Mouse (Mus musculus) hindbrain, postnatal 0 days (tissue): ENCODE results near the gene Hsd17b1. TPM values are rescaled to one million over a fixed set of nuclear protein-coding genes. Genes with fewer than 3 reads are reported as not detected.

Experiments used
- ATAC-seq: fragments of 200-750 bp; cut with Nextera tagmentation; 2 replicates; pipeline ENCODE4 v1.8.0; 2017; ENCODE audit warnings: mild to moderate bottlenecking, moderate TSS enrichment, moderate library complexity
- DNase-seq: peaks from one replicate; pipeline ENCODE4 v3.0.0-alpha.2; 2015; ENCODE audit warnings: low spot score
- H3K27ac ChIP-seq: fragments of 300-500 bp; sonication (generic); 2 replicates; pipeline ENCODE4 v1.5.1; 2014; ENCODE audit warnings: mild to moderate bottlenecking
- H3K27me3 ChIP-seq: fragments of 300-500 bp; sonication (generic); 2 replicates; pipeline ENCODE4 v1.6.1; 2014; ENCODE audit warnings: low read length, mixed read lengths; ENCODE audit not compliant: insufficient read depth
- H3K36me3 ChIP-seq: fragments of 300-500 bp; sonication (generic); 2 replicates; pipeline ENCODE4 v1.6.1; 2014; ENCODE audit warnings: low read length, mixed read lengths; ENCODE audit not compliant: insufficient read depth
- H3K4me1 ChIP-seq: fragments of 300-500 bp; sonication (generic); 2 replicates; pipeline ENCODE4 v1.6.1; 2014; ENCODE audit warnings: antibody characterized with exemption, low read length, mixed read lengths; ENCODE audit not compliant: insufficient read depth
- H3K4me2 ChIP-seq: fragments of 300-500 bp; sonication (generic); 2 replicates; pipeline ENCODE4 v1.6.1; 2014; ENCODE audit warnings: low read depth, mild to moderate bottlenecking, low read length, moderate library complexity, mixed read lengths
- H3K4me3 ChIP-seq: fragments of 300-500 bp; sonication (generic); 2 replicates; pipeline ENCODE4 v1.5.1; 2014; ENCODE audit warnings: low read length
- H3K9ac ChIP-seq: fragments of 300-500 bp; sonication (generic); replicated peaks from 2 replicates; pipeline ENCODE4 v1.6.1; 2014; ENCODE audit warnings: mild to moderate bottlenecking, low read length, moderate library complexity, mixed read lengths
- H3K9me3 ChIP-seq: fragments of 300-500 bp; sonication (generic); 2 replicates; pipeline ENCODE4 v1.6.1; 2016; ENCODE audit warnings: low read length, mixed read lengths
- CTCF ChIP-seq: IDR thresholded peaks from 2 replicates; pipeline ENCODE4 v1.5.1; 2016; ENCODE audit warnings: antibody characterized with exemption, control low read depth, low read depth
- WGBS: fragments of 180-500 bp; shearing (Covaris S2); extraction: QIAGEN DNeasy Blood & Tissue Kit; methylation state at CpG from one replicate; pipeline ENCODE4 v1.1.7; 2014; 5-methylcytosine and 5-hydroxymethylcytosine counted together
- polyA plus RNA-seq: library from polyadenylated mRNA; unstranded; fragments of >200 nt; fragmentation: Nextera tagmentation; extraction: Ambion mirVana; gene quantifications from 2 replicates; pipeline ENCODE4 v1.2.1, GENCODE M21; 2015
- total RNA-seq: library from RNA; depleted of rRNA; stranded (reverse); fragments of >200 nt; gene quantifications from 2 replicates; pipeline ENCODE4 v1.2.3, GENCODE M21; 2014

The Hsd17b1 gene
- total and polyA plus RNA-seq, 2 experiments from 2014 or later = 0.16 TPM; not detected in 1

GRCm38 (mm10) chr11:101034614-101035327, 43.4 kb upstream of the Hsd17b1 start:
- Histone ChIP-seq H3K9me3 (no peaks in the 10 kb centered on the region), H3K4me3 (no peak overlapping the region), H3K27ac (no peak overlapping the region), H3K4me1 (no peaks in the 10 kb centered on the region), H3K36me3 (peaks cover 75% of the 10 kb centered on the region), H3K4me2 (no peak overlapping the region), H3K9ac (no peak overlapping the region), H3K27me3 (no peaks in the 10 kb centered on the region)
- 80% methylated on average over 8 of the region's 8 CpGs for WGBS
- no peak for TF ChIP-seq CTCF
- no peak for DNase-seq
- ATAC-seq = no peak

- no peaks in the 10 kb centered on the region for H3K27me3 ChIP-seq
- no peak overlapping the region for H3K9ac ChIP-seq
- ATAC-seq = no peak
- TF ChIP-seq CTCF = no peak
- H3K4me2 ChIP-seq = no peak overlapping the region
- H3K4me1 ChIP-seq = no peaks in the 10 kb centered on the region
- no peak overlapping the region for H3K4me3 ChIP-seq
- H3K27ac ChIP-seq = no peak overlapping the region
- H3K9me3 ChIP-seq = no peaks in the 10 kb centered on the region
- no peak for DNase-seq
- peaks cover 75% of the 10 kb centered on the region for H3K36me3 ChIP-seq
- WGBS = 79% methylated on average over 4 of the region's 4 CpGs
These were observed 42.9 kb upstream of the Hsd17b1 start for GRCm38 (mm10) chr11:101035328-101035695.

GRCm38 (mm10) chr11:101037795-101038194, 40.4 kb upstream of the Hsd17b1 start:
- H3K27me3 ChIP-seq = no peaks in the 10 kb centered on the region
- 59% methylated on average over 10 of the region's 10 CpGs for WGBS
- H3K9ac ChIP-seq = no peak overlapping the region
- no peak overlapping the region for H3K4me3 ChIP-seq
- H3K36me3 ChIP-seq = peaks cover 77% of the 10 kb centered on the region
- no peak overlapping the region for H3K4me2 ChIP-seq
- no peaks in the 10 kb centered on the region for H3K4me1 ChIP-seq
- no peak for ATAC-seq
- no peaks in the 10 kb centered on the region for H3K9me3 ChIP-seq
- H3K27ac ChIP-seq = no peak overlapping the region
- DNase-seq = no peak
- TF ChIP-seq CTCF = no peak

GRCm38 (mm10) chr11:101045826-101046225, 32.4 kb upstream of the Hsd17b1 start:
- Histone ChIP-seq H3K9ac (no peak overlapping the region), H3K4me2 (no peak overlapping the region), H3K36me3 (peaks cover 90% of the 10 kb centered on the region), H3K27ac (no peak overlapping the region), H3K9me3 (no peaks in the 10 kb centered on the region), H3K27me3 (no peaks in the 10 kb centered on the region), H3K4me1 (no peaks in the 10 kb centered on the region), H3K4me3 (no peak overlapping the region)
- 92% methylated on average over 4 of the region's 4 CpGs for WGBS
- DNase-seq = no peak
- ATAC-seq = no peak
- no peak for TF ChIP-seq CTCF

- ATAC-seq (no peak), DNase-seq (no peak)
- no peak for TF ChIP-seq CTCF
- no peak overlapping the region for H3K27ac ChIP-seq
- H3K4me1 ChIP-seq = no peaks in the 10 kb centered on the region
- no peak overlapping the region for H3K9ac ChIP-seq
- H3K27me3 ChIP-seq = no peaks in the 10 kb centered on the region
- no peak overlapping the region for H3K4me2 ChIP-seq
- H3K36me3 ChIP-seq = peaks cover 88% of the 10 kb centered on the region
- no peaks in the 10 kb centered on the region for H3K9me3 ChIP-seq
- 63% methylated on average over 9 of the region's 9 CpGs for WGBS
- H3K4me3 ChIP-seq = no peak overlapping the region
These were observed 31.8 kb upstream of the Hsd17b1 start for GRCm38 (mm10) chr11:101046440-101046839.

- no peak for ATAC-seq
- no peaks in the 10 kb centered on the region for H3K4me1 ChIP-seq
- H3K4me3 ChIP-seq = no peak overlapping the region
- DNase-seq = no peak
- H3K27ac ChIP-seq = no peak overlapping the region
- no peaks in the 10 kb centered on the region for H3K27me3 ChIP-seq
- no peak overlapping the region for H3K4me2 ChIP-seq
- H3K9me3 ChIP-seq = no peaks in the 10 kb centered on the region
- peaks cover 85% of the 10 kb centered on the region for H3K36me3 ChIP-seq
- WGBS = 77% methylated on average over 3 of the region's 3 CpGs
- no peak for TF ChIP-seq CTCF
- H3K9ac ChIP-seq = no peak overlapping the region
These were observed 30.7 kb upstream of the Hsd17b1 start for GRCm38 (mm10) chr11:101047502-101047901.

GRCm38 (mm10) chr11:101050359-101050758, 27.9 kb upstream of the Hsd17b1 start:
- H3K9ac ChIP-seq = no peak overlapping the region
- H3K36me3 ChIP-seq = peaks cover 71% of the 10 kb centered on the region
- no peaks in the 10 kb centered on the region for H3K4me1 ChIP-seq
- no peak overlapping the region for H3K4me2 ChIP-seq
- 73% methylated on average over 9 of the region's 9 CpGs for WGBS
- TF ChIP-seq CTCF = no peak
- no peaks in the 10 kb centered on the region for H3K9me3 ChIP-seq
- ATAC-seq (no peak), DNase-seq (no peak)
- H3K27me3 ChIP-seq = no peaks in the 10 kb centered on the region
- no peak overlapping the region for H3K27ac ChIP-seq
- H3K4me3 ChIP-seq = no peak overlapping the region
